Mouse (Mus musculus) limb, embryonic 13.5 days (tissue): ENCODE measurements at regions not wholly inside any gene's neighbourhood (a gene's known extent, or its start where the extent isn't known, plus 50 kb on each side); places are given as distances from the start of the nearest gene placed in this dataset.
A peak's percentile ranks its signal among the peaks of the same experiment; 100 is the strongest.

Source experiments
- ATAC-seq: fragments of 200-750 bp; cut with Nextera tagmentation; 2 replicates; pipeline ENCODE4 v1.8.0; 2017; ENCODE audit warnings: low read depth, moderate number of reproducible peaks, moderate TSS enrichment; ENCODE audit not compliant: low FRiP score
- H3K27ac ChIP-seq: fragments of 300-500 bp; sonication (generic); 2 replicates; pipeline ENCODE4 v1.5.1; 2015; ENCODE audit warnings: inconsistent platforms, mild to moderate bottlenecking, moderate library complexity
- H3K27me3 ChIP-seq: fragments of 300-500 bp; sonication (generic); 2 replicates; pipeline ENCODE4 v1.6.1; 2015; ENCODE audit warnings: mild to moderate bottlenecking, inconsistent platforms
- H3K36me3 ChIP-seq: fragments of 300-500 bp; sonication (generic); 2 replicates; pipeline ENCODE4 v1.6.1; 2015; ENCODE audit warnings: inconsistent platforms, mild to moderate bottlenecking, moderate library complexity
- H3K4me1 ChIP-seq: fragments of 300-500 bp; sonication (generic); 2 replicates; pipeline ENCODE4 v1.6.1; 2015; ENCODE audit warnings: inconsistent platforms
- H3K4me2 ChIP-seq: fragments of 300-500 bp; sonication (generic); replicated peaks from 2 replicates; pipeline ENCODE4 v1.6.1; 2015; ENCODE audit warnings: inconsistent platforms, mild to moderate bottlenecking, moderate library complexity
- H3K4me3 ChIP-seq: fragments of 300-500 bp; sonication (generic); 2 replicates; pipeline ENCODE4 v1.5.1; 2015; ENCODE audit warnings: moderate library complexity, mild to moderate bottlenecking, inconsistent platforms
- H3K9ac ChIP-seq: fragments of 300-500 bp; sonication (generic); 2 replicates; pipeline ENCODE4 v1.6.1; 2015; ENCODE audit warnings: mild to moderate bottlenecking, inconsistent platforms
- H3K9me3 ChIP-seq: fragments of 300-500 bp; sonication (generic); 2 replicates; pipeline ENCODE4 v1.6.1; 2016; ENCODE audit warnings: inconsistent platforms
- WGBS: fragments of 180-500 bp; shearing (Covaris S2); methylation state at CpG from one replicate; pipeline ENCODE4 v1.1.7; 2015; 5-methylcytosine and 5-hydroxymethylcytosine counted together

- peak; percentile 48 for ATAC-seq
- H3K27ac ChIP-seq, result peak overlapping the region; percentile 71; the same call in 1 of the 2 replicates
- no peak overlapping the region for H3K9ac ChIP-seq
- no peak overlapping the region for H3K4me3 ChIP-seq
- peaks cover 10% of the 10 kb centered on the region for H3K27me3 ChIP-seq
- 0 out of 2 replicates have a peak overlapping the region, but pooled peaks have one; percentile 17 for H3K4me2 ChIP-seq
- no peaks in the 10 kb centered on the region for H3K36me3 ChIP-seq
- 38% methylated on average over 20 of the region's 20 CpGs for WGBS
- H3K9me3 ChIP-seq, result no peaks in the 10 kb centered on the region
- peaks cover 65% of the 10 kb centered on the region for H3K4me1 ChIP-seq
Measured at GRCm38 (mm10) chr1:90279066-90279839, 75.5 kb downstream of the Ackr3 start.

- Histone ChIP-seq H3K9ac (no peak overlapping the region), H3K27me3 (peaks cover 10% of the 10 kb centered on the region), H3K9me3 (no peaks in the 10 kb centered on the region), H3K4me3 (no peak overlapping the region), H3K4me2 (no peak overlapping the region), H3K4me1 (peaks cover 75% of the 10 kb centered on the region), H3K36me3 (no peaks in the 10 kb centered on the region), H3K27ac (no peak overlapping the region)
- ATAC-seq, result peak; percentile 45
- WGBS, result 21% methylated on average over 8 of the region's 8 CpGs
Measured at GRCm38 (mm10) chr1:90280227-90280626, 76.4 kb downstream of the Ackr3 start.

GRCm38 (mm10) chr1:90281255-90281654 is 77.5 kb downstream of the Ackr3 start:
- WGBS, result 97% methylated on average over 1 of the region's 1 CpGs
- no peak overlapping the region for H3K4me2 ChIP-seq
- H3K27ac ChIP-seq, result no peak overlapping the region
- H3K9me3 ChIP-seq, result no peaks in the 10 kb centered on the region
- no peaks in the 10 kb centered on the region for H3K36me3 ChIP-seq
- peaks cover 10% of the 10 kb centered on the region for H3K27me3 ChIP-seq
- H3K4me1 ChIP-seq, result peaks cover 80% of the 10 kb centered on the region
- ATAC-seq, result no peak
- no peak overlapping the region for H3K4me3 ChIP-seq
- H3K9ac ChIP-seq, result no peak overlapping the region

GRCm38 (mm10) chr1:90281956-90282355 is 78.2 kb downstream of the Ackr3 start:
- Histone ChIP-seq H3K36me3 (no peaks in the 10 kb centered on the region), H3K27ac (no peak overlapping the region), H3K4me1 (peaks cover 87% of the 10 kb centered on the region), H3K4me3 (no peak overlapping the region), H3K9me3 (no peaks in the 10 kb centered on the region), H3K9ac (no peak overlapping the region), H3K4me2 (no peak overlapping the region), H3K27me3 (0 out of 2 replicates have a peak, but pooled peaks cover 3% of the 10 kb centered on the region)
- WGBS, result 81% methylated on average over 6 of the region's 6 CpGs
- no peak for ATAC-seq

DNA sequence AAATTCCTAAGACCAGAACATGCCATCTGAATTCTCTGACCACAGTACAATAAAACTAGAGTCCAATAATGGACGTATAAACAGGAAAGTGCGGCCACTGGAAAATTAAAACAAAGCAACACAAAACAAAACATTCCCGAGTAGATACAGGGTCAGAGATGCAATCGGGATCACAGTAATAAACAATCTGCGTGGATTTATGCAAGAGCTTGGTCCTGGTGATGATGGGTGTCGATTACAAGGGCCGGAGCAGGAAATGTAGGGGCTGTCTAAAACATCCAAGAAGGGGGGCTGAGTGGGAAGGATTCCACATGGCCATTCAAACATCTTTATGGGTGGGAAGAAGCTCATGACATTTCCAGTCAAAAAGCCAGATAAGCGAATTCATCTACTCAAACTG is 78.6 kb downstream of the Ackr3 start:
- Histone ChIP-seq H3K4me3 (no peak overlapping the region), H3K9me3 (no peaks in the 10 kb centered on the region), H3K36me3 (no peaks in the 10 kb centered on the region), H3K4me2 (no peak overlapping the region), H3K27ac (no peak overlapping the region), H3K27me3 (no peaks in the 10 kb centered on the region), H3K9ac (no peak overlapping the region), H3K4me1 (peaks cover 84% of the 10 kb centered on the region)
- 68% methylated on average over 8 of the region's 8 CpGs for whole genome bisulfite sequencing
- ATAC-seq, result no peak

GRCm38 (mm10) chr1:90283176-90283775 is 79.5 kb downstream of the Ackr3 start:
- H3K27ac ChIP-seq, result no peak overlapping the region
- no peak for ATAC-seq
- H3K36me3 ChIP-seq, result no peaks in the 10 kb centered on the region
- H3K4me2 ChIP-seq, result peak overlapping the region; percentile 9; the same call in 1 of the 2 replicates
- H3K9ac ChIP-seq, result no peak overlapping the region
- H3K27me3 ChIP-seq, result no peaks in the 10 kb centered on the region
- H3K9me3 ChIP-seq, result no peaks in the 10 kb centered on the region
- no peak overlapping the region for H3K4me3 ChIP-seq
- H3K4me1 ChIP-seq, result peaks cover 84% of the 10 kb centered on the region
- 45% methylated on average over 11 of the region's 11 CpGs for WGBS

DNA sequence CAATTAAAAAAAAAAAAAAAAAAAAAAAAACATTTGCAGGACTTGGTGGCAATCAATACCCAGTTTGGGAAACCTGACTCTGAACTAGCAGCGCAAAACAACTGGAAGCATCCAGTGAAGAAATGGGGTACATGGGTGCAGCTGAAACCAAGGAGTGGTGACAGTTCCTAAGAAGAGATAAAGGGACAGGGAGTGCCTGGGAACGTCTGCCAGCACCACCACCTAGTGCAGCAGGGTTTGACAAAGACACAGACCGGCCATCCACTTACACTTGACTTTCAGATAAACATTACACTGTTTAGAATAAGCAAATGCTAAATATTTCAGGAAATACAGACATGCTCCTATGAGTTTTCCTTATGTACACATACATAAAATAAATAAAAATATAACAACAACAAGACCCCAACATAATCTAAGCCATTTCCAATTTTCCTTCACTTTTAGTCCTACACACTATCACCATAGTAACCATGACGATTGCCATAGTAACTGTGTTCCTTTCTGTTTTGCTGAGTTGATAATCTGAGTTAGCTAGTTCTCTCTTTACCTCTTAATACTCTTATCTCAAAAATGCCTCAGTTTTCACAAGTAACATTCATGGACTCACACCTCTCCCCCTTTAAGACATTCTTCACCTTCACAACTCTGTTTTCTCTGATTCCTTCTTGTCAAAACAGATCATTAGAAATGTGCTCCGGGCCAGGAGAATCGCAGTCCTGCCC is 80.3 kb downstream of the Ackr3 start:
- no peaks in the 10 kb centered on the region for H3K36me3 ChIP-seq
- no peaks in the 10 kb centered on the region for H3K9me3 ChIP-seq
- H3K27me3 ChIP-seq, result no peaks in the 10 kb centered on the region
- no peak for ATAC-seq
- no peak overlapping the region for H3K4me2 ChIP-seq
- H3K4me1 ChIP-seq, result peaks cover 77% of the 10 kb centered on the region
- WGBS, result 76% methylated on average over 6 of the region's 6 CpGs
- H3K4me3 ChIP-seq, result no peak overlapping the region
- no peak overlapping the region for H3K27ac ChIP-seq
- no peak overlapping the region for H3K9ac ChIP-seq

DNA sequence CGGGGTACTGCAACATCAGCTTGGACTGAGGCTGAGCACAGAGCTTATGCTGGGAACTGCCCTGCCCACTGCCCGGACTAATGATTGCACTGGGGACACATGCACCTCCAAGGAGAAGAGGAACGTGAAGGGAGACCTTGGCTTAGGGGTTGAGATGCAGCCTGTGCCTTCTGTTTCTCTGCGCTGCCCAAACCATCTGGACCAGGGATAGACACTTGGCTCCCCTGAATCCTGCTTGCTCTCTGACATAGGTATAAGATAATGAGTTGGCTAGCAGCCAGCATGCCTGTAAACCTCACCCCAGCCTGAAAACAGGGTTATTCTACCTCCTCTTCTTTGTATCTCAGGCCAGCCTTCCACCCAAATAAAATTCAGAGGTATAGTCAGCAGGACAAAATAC is 81.5 kb downstream of the Ackr3 start:
- no peak for ATAC-seq
- Histone ChIP-seq H3K4me3 (no peak overlapping the region), H3K36me3 (no peaks in the 10 kb centered on the region), H3K4me2 (no peak overlapping the region), H3K9me3 (no peaks in the 10 kb centered on the region), H3K9ac (no peak overlapping the region), H3K4me1 (peaks cover 74% of the 10 kb centered on the region), H3K27me3 (no peaks in the 10 kb centered on the region), H3K27ac (no peak overlapping the region)
- WGBS, result 77% methylated on average over 4 of the region's 4 CpGs

- H3K36me3 ChIP-seq, result no peaks in the 10 kb centered on the region
- no peak overlapping the region for H3K4me2 ChIP-seq
- no peak overlapping the region for H3K4me3 ChIP-seq
- ATAC-seq, result no peak
- no peak overlapping the region for H3K9ac ChIP-seq
- H3K4me1 ChIP-seq, result peaks cover 67% of the 10 kb centered on the region
- WGBS, result 66% methylated on average over 3 of the region's 3 CpGs
- H3K27me3 ChIP-seq, result 0 out of 2 replicates have a peak, but pooled peaks cover under 1% of the 10 kb centered on the region
- no peaks in the 10 kb centered on the region for H3K9me3 ChIP-seq
- no peak overlapping the region for H3K27ac ChIP-seq
Measured at GRCm38 (mm10) chr1:90287251-90287650, 83.5 kb downstream of the Ackr3 start.

- Histone ChIP-seq H3K9me3 (no peaks in the 10 kb centered on the region), H3K4me1 (peaks cover 49% of the 10 kb centered on the region), H3K9ac (no peak overlapping the region), H3K36me3 (no peaks in the 10 kb centered on the region), H3K27ac (no peak overlapping the region), H3K27me3 (0 out of 2 replicates have a peak, but pooled peaks cover 7% of the 10 kb centered on the region), H3K4me3 (no peak overlapping the region), H3K4me2 (no peak overlapping the region)
- peak; percentile 30 for ATAC-seq
- 66% methylated on average over 8 of the region's 8 CpGs for WGBS
Measured at GRCm38 (mm10) chr1:90288892-90289731, 85.3 kb downstream of the Ackr3 start.

- no peak overlapping the region for H3K4me3 ChIP-seq
- no peak overlapping the region for H3K4me2 ChIP-seq
- H3K27ac ChIP-seq, result no peak overlapping the region
- no peak overlapping the region for H3K9ac ChIP-seq
- H3K4me1 ChIP-seq, result peaks cover 43% of the 10 kb centered on the region
- no peaks in the 10 kb centered on the region for H3K36me3 ChIP-seq
- 40% methylated on average over 6 of the region's 6 CpGs for WGBS
- no peaks in the 10 kb centered on the region for H3K9me3 ChIP-seq
- peak; percentile 57 for ATAC-seq
- 0 out of 2 replicates have a peak, but pooled peaks cover 7% of the 10 kb centered on the region for H3K27me3 ChIP-seq
Measured at GRCm38 (mm10) chr1:90289732-90290215, 86.0 kb downstream of the Ackr3 start.
